Mouse (Mus musculus): ENCODE results near the gene Vegfb. TPM values are rescaled to one million over a fixed set of nuclear protein-coding genes. Genes with fewer than 3 reads are reported as not detected.

Vegfb gene
- polyA plus RNA-seq, 1 experiment from 2014 or later, result 60.9 TPM

Other genes starting within 250 kb of the Vegfb start
- gene Rps6ka4, start 147.0 kb downstream of the Vegfb start, polyA plus RNA-seq (2014; fragmentation: Nextera tagmentation; extraction: Ambion mirVana), result 9.6 and 10.4 TPM in 2 replicates
- 0.32 TPM in 2 replicates for gene Ccdc88b, start 129.4 kb downstream of the Vegfb start, polyA plus RNA-seq (2014; fragmentation: Nextera tagmentation; extraction: Ambion mirVana)
- 104 and 106 TPM in 2 replicates for gene Trmt112, start 78.0 kb downstream of the Vegfb start, polyA plus RNA-seq (2014; fragmentation: Nextera tagmentation; extraction: Ambion mirVana)
- gene Prdx5, start 77.5 kb downstream of the Vegfb start, polyA plus RNA-seq (2014; fragmentation: Nextera tagmentation; extraction: Ambion mirVana), result 240 and 272 TPM in 2 replicates
- gene Esrra, start 65.8 kb downstream of the Vegfb start, polyA plus RNA-seq (2014; fragmentation: Nextera tagmentation; extraction: Ambion mirVana), result 6.9 and 8.4 TPM in 2 replicates
- gene Catsperz, start 62.3 kb downstream of the Vegfb start, polyA plus RNA-seq (2014; fragmentation: Nextera tagmentation; extraction: Ambion mirVana), result 0.94 and 5.6 TPM in 2 replicates
- 9.4 and 9.9 TPM in 2 replicates for gene Kcnk4, start 53.1 kb downstream of the Vegfb start, polyA plus RNA-seq (2014; fragmentation: Nextera tagmentation; extraction: Ambion mirVana)
- 87.4 and 87.8 TPM in 2 replicates for gene Bad, start 45.8 kb downstream of the Vegfb start, polyA plus RNA-seq (2014; fragmentation: Nextera tagmentation; extraction: Ambion mirVana)
- gene Gpr137, start 45.2 kb downstream of the Vegfb start, polyA plus RNA-seq (2014; fragmentation: Nextera tagmentation; extraction: Ambion mirVana), result 57.3 and 59.6 TPM in 2 replicates
- 140 and 162 TPM in 2 replicates for gene Ppp1r14b, start 12.7 kb downstream of the Vegfb start, polyA plus RNA-seq (2014; fragmentation: Nextera tagmentation; extraction: Ambion mirVana)
- 7.6 and 17.6 TPM in 2 replicates for gene Plcb3, start 11.2 kb downstream of the Vegfb start, polyA plus RNA-seq (2014; fragmentation: Nextera tagmentation; extraction: Ambion mirVana)
- 93.0 and 119 TPM in 2 replicates for gene Fkbp2, start 7.2 kb downstream of the Vegfb start, polyA plus RNA-seq (2014; fragmentation: Nextera tagmentation; extraction: Ambion mirVana)
- 23.7 and 28.5 TPM in 2 replicates for gene Dnajc4, start 4.9 kb upstream of the Vegfb start, polyA plus RNA-seq (2014; fragmentation: Nextera tagmentation; extraction: Ambion mirVana)
- gene Nudt22, start 8.5 kb upstream of the Vegfb start, polyA plus RNA-seq (2014; fragmentation: Nextera tagmentation; extraction: Ambion mirVana), result 22.0 and 22.6 TPM in 2 replicates
- gene Trpt1, start 8.5 kb upstream of the Vegfb start, polyA plus RNA-seq (2014; fragmentation: Nextera tagmentation; extraction: Ambion mirVana), result 22.2 and 29.8 TPM in 2 replicates
- gene Fermt3, start 31.8 kb upstream of the Vegfb start, polyA plus RNA-seq (2014; fragmentation: Nextera tagmentation; extraction: Ambion mirVana), result 1.9 and 4.9 TPM in 2 replicates
- 207 and 215 TPM in 2 replicates for gene Stip1, start 52.3 kb upstream of the Vegfb start, polyA plus RNA-seq (2014; fragmentation: Nextera tagmentation; extraction: Ambion mirVana)
- gene Macrod1, start 69.2 kb upstream of the Vegfb start, polyA plus RNA-seq (2014; fragmentation: Nextera tagmentation; extraction: Ambion mirVana), result 4.7 and 5.6 TPM in 2 replicates
- gene Flrt1, start 118.1 kb upstream of the Vegfb start, polyA plus RNA-seq (2014; fragmentation: Nextera tagmentation; extraction: Ambion mirVana), result 11.0 and 13.3 TPM in 2 replicates
- 240 and 255 TPM in 2 replicates for gene Otub1, start 218.7 kb upstream of the Vegfb start, polyA plus RNA-seq (2014; fragmentation: Nextera tagmentation; extraction: Ambion mirVana)
- 1,130 and 1,330 TPM in 2 replicates for gene Cox8a, start 230.0 kb upstream of the Vegfb start, polyA plus RNA-seq (2014; fragmentation: Nextera tagmentation; extraction: Ambion mirVana)